Mouse (Mus musculus) testis, postnatal 14 days (tissue): ENCODE measurements around the gene Csrp2.

Experiments
- DNase-seq: peaks from one replicate; pipeline ENCODE4 v3.0.0; 2021; ENCODE audit warnings: low spot score

Csrp2 gene

DNA sequence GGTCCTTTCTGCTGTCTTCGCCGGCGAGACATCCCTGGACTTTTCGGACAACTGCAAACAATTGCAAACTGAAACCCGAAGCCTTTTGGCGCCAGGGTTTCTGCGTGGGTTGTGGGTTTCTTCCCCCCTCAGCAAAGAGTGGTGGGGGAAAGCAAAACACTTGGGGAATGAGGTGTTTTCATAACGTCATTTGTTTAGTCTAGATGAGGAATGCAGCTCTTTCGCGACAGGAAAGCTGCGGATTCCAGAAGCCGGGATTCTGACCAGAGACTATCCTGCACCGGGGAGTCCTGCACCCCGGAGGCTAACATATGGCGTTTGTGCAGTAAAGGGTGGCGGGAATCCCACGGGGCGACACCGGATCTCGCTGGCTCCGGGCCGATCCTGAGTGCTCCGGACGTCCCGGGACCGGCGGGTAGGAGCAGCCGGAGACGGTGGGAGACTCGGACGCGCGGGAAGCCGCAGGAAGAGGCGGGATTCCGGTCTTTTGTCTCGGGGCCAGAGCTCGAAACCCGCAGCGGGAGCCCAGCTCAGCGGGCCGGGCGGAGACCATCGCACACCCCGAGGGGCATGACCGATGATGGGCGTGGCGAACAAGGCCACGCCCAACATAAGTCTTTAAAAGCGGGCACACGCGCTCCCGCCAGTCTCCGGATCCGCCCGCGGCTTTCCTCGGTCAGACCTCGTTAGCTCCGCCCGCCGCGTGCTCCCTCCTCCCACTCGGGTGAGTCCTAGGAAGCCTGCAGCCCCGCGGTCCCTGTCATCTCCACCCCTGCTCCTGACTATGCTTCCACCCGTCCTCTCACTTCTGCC lies at the start of gene Csrp2:
Gene Csrp2 (plus strand): TSS at position 259 of the 813 bp plus-strand sequence.
- peak; percentile 84 for DNase-seq

DNA sequence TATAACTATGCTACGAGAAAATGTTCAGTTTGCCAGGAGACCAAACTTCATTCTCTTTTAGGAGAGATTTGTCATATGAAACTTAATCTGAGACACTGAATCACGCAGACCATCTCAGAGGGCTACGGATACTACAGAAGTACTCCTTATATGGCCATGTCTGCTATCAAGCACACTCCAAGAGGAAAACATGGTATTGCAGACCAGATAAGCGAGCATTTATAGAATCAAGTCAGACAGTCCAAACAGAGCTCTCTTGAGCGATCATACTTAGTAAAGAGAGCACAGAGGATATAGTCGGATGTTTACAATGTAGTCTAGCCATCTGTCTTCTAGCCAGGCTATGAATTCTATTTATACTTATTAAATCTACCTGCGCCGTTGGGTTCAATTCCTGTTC lies 44.7 kb upstream of the Csrp2 start:
- DNase-seq: no peak

DNA sequence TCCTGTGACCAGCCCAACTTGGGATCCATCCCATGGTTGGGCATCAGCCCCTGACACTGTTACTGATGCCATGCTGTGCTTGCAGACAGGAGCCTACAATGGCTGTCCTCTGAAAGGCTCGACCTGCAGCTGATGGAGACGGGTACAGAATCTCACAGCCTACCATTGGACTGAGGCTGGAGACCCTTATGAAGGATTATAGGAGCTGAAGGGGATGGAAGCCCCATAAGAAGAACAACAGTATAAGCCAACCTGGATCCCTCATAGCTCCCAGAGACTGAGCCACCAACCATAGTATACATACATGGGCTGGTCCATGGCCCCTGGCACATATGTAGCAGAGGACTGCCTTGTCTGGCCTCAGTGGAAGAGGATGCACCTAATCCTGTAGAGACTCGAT lies 42.6 kb upstream of the Csrp2 start:
- no peak for DNase-seq

DNA sequence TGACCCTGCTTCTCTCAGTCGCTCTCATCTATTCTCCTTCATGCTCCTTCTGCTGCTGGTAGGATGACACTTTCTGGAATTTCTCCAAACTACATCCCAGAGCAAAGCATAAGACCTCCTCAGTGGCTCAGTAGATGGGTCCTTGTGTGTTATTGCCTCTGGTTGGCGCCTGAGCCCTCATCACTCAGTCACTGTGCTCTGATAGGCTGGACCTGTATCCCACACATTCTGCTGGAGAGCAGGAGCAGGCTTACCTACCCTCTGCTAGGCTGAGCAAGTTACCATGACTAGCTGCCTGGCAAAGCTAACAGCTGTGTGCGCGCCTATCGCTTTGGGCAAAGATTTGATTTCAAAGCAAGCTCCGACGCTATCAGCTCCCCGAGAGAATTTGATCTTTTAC lies 41.7 kb upstream of the Csrp2 start:
- DNase-seq: no peak

DNA sequence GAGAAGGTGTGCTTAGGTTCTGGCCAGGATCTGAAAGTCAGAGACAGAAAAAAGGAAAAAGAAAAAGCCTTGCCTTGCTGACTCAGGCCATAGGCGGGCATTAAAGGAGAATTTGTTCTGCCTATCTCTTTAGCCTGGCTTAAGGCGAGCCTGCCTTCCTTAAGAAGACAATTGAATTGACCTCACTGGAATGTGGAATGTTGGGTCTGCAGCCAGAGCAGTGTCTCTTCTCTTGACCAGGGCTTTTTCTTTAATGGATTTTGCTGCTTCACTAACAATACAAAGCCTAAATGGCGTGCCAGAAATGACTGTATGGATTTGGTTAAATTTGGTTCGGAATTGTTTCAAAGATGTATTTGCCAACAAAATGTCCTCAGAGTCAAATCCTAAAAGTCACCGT lies 40.9 kb upstream of the Csrp2 start:
- no peak for DNase-seq

- DNase-seq: peak; percentile 46
Observed at GRCm38 (mm10) chr10:110879426-110880066, 40.0 kb upstream of the Csrp2 start.

DNA sequence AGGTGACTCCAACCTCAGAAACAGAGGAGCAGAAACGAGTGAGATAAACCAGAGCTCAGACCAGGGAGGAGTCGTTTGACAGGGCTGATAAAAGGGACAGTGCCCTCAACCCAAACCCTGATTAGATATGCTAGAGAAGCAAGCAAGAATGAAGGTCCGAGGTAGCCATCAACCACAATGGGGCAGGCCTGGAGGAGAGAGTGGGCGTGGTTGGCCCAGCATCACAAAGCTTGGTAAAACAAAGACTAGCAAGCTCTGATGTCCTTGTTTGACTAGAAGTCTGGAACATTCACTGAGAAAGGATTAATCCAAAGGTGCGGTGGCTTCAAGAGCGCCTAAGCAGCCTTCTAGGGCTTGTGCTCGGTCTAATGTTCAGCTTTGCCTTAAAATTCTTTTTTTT lies 38.2 kb upstream of the Csrp2 start:
- no peak for DNase-seq

- no peak for DNase-seq
Observed at GRCm38 (mm10) chr10:110882701-110883100, 36.9 kb upstream of the Csrp2 start.

DNA sequence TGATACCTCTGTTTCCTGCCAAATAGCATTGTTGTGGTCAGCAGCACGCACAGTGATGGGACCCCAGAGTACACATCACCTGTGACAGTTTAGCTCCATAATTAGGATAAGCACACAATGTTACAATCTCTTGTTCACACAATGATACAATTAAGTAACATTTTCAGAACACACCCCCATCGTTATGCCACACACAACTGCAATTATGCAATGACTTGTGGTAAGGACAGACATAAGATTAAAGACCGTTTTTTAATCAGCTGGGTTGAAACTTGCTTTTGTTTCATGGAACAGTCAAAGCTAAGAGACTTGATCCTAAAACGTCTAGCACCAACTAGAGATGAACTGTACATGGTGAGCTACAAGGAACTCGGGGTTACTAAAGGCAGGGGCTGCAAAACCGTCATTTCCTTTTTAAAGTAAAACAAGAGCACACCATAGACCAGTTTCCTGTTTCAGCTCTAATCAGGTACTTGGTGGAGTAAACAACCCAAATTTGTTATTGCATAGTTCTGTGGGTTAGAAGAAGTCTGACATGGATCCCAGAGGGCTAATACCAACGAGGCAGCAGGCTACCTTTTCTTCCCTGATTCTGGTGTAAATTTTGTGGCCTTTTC lies 28.8 kb upstream of the Csrp2 start:
- DNase-seq: no peak

DNA sequence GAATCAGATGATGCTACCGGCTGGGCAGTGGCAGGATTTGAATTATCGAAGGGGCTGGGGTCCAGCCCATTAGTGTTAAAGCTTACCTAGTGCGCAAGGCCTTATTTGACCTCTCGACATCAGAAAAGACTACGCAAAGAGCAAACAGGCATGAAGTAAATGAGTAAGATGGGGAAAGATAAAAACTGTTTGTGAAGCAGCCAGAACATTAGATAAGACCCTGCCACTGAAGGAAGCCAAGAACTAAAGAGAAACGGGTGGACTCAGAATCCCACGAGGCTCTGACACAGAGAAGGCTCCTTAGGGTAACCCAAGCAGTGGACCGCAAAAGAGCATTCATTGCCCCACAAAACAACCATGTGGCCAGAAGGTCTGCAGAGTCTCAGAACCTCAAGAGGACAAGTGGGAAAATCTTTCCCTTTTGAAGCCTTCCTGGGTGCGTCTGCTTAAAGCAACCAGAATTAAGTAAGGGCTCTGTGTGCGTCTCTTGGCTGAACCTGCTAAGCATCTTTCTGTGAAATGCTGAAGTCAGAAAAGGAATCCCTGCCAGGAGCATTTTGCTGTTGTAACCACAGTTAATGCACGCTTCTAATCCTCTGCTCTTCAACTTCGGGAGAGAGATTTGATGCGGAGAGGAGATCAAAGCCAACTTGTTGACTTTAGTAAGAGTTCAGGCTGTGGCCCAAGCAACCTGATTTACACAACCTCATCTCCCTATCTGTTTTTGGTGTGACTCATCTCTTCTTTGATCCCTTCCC lies 19.7 kb upstream of the Csrp2 start:
- DNase-seq: no peak

DNA sequence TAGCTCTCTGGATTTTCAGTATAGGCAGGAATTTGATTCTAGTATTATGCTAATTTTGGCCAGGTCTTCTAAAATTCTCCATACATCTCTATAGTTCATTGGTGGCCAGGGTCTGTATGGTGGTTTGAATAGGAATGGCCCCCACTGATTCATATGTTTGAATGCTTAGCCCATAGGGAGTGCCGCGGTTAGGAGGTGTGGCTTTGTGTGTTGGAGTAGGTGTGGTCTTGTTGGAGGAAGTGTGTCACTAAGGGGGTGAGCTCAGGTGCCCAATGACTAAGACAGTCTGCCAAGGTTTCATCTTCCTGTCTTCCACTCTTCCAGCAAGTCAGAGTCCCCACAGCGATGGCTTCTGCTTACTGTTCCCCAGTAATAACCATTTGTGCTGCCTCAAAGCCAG lies 15.7 kb upstream of the Csrp2 start:
- DNase-seq: no peak

DNA sequence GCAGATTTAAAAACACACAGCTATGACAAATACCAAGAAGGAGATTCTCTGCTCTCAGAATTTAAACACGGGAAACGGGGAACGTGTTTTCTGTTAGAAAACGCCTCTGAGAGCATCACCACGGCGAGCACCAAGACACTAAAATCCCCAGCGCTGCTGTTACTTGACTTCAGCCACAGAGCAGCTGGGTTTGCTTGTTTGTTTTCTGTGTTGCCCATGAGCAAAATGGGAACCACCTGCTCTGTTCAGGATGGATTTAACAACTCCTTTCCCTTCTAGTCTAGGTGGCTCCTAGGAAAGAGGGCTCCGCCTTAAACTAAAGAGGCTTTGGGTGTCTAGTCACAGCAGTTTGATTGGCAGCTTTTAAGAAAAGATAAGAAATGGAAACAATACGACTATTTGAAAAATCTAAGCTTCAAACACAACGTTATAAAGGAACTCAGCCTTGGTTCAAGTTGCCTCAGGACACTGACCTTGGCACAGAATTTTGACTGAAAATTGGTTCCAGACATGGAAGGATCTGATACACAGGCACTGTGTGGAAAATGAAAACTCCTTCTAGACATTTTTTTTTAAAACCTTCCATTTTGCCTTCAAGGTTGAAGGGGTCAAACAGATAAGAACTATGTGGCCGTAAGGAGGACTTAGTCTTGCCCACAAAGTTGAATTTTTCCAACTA lies 2.8 kb upstream of the Csrp2 start:
- no peak for DNase-seq

GRCm38 (mm10) chr10:110917521-110917920 lies 2.1 kb upstream of the Csrp2 start:
- no peak for DNase-seq

- no peak for DNase-seq
Observed at GRCm38 (mm10) chr10:110918414-110919391, 886 bp upstream of the Csrp2 start.

- DNase-seq: no peak
Observed at GRCm38 (mm10) chr10:110920368-110920950, 870 bp downstream of the Csrp2 start.

- no peak for DNase-seq
Observed at GRCm38 (mm10) chr10:110921890-110922289, 2.3 kb downstream of the Csrp2 start.

- DNase-seq: no peak
Observed at GRCm38 (mm10) chr10:110922612-110923011, 3.0 kb downstream of the Csrp2 start.

- no peak for DNase-seq
Observed at GRCm38 (mm10) chr10:110927491-110927890, 7.9 kb downstream of the Csrp2 start.

DNA sequence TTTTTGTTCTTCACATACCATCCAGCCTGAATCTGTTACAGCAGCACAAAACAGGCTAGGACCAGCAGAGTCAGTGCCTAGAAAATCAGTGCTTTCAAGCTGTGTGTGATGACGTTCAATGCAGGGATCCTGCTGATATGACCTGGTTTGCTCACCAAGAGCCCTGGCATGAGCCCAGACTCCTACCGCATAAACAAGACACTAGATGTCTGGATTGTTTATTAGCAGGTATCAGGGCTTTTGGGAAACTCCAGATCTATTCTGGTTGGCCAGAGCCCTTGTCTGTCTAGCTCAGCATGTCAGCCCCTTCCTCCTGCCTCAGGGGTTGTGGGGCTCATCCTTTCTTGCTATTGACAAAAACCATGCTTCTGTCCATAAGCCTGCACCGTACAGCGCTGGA lies 10.2 kb downstream of the Csrp2 start:
- no peak for DNase-seq

DNA sequence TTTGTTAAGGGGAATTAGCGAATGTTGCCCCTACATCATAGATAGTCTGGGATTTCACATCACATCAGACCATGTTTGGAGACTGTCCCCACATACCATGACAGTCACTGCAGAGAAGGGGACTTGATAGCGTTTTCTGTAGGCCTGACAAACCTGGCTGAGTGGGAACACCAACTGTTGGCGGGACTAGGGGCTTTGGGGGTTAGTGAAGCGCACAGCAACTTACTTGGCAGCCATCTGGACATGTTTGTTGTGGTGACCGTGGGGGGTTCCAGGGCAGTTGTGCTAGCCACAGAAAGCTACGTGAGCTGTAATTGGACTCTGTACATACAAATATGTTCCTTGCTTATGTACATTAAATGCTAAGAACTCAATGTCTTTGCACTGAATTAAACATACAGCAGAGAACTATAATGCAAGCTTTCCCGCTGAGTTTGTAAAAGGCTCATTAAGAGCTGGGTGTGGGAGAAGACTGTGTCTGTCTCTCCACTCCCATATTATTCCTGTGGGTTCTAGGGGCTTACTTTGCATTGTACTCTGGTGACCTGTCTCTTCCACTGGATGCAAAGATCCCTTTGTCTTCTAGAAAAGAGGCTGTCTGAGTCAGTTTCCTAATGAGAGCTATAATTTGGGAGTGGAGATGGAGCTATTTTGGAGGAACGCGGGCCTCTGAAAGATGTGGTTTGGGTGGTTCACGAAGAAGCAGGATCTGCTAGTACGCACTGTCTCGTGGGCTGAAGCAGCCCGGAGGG lies 11.7 kb downstream of the Csrp2 start:
- no peak for DNase-seq
